Mouse (Mus musculus): ENCODE measurements around the gene Rps6. TPM values are rescaled to one million over a fixed set of nuclear protein-coding genes. Genes with fewer than 3 reads are reported as not detected.
A peak's percentile ranks its signal among the peaks of the same experiment; 100 is the strongest.

Gene Rps6
- polyA plus RNA-seq (2016; fragmentation: Nextera tagmentation; extraction: Ambion mirVana) = 718 and 830 TPM in 2 replicates

GRCm38 (mm10) chr4:86857113-86858069, at the start of gene Rps6:
TSS of gene Rps6 (minus strand) at chr4:86857412.
- Histone ChIP-seq H3K4me1 (peaks cover 9% of the 10 kb centered on the region), H3K27ac (peak within 1 kb of the TSS; percentile 100), H3K9me3 (replicated peaks) (no peaks in the 10 kb centered on the region), H3K27me3 (ENCODE audit: low read depth, poor library complexity, severe bottlenecking) (no peaks in the 10 kb centered on the region), H3K36me3 (peaks cover 37% of the 10 kb centered on the region), H3K4me3 (peak within 1 kb of the TSS; percentile 99)
- peak; percentile 94 for DNase-seq (ENCODE audit: low spot score)
- under 1% methylated on average over 68 of the region's 68 CpGs for WGBS

- Histone ChIP-seq H3K4me1 (no peaks in the 10 kb centered on the region), H3K27ac (no peak overlapping the region), H3K36me3 (no peaks in the 10 kb centered on the region), H3K27me3 (ENCODE audit: low read depth, poor library complexity, severe bottlenecking) (no peaks in the 10 kb centered on the region), H3K9me3 (replicated peaks) (no peaks in the 10 kb centered on the region), H3K4me3 (no peak overlapping the region)
- DNase-seq (ENCODE audit: low spot score) = no peak
- WGBS = 87% methylated on average over 1 of the region's 1 CpGs
Measured at GRCm38 (mm10) chr4:86905869-86906268, 48.7 kb upstream of the Rps6 start.

- DNase-seq (ENCODE audit: low spot score) = no peak
- WGBS = 40% methylated on average over 3 of the region's 3 CpGs
- H3K9me3 ChIP-seq (replicated peaks) = no peaks in the 10 kb centered on the region
Measured at GRCm38 (mm10) chr4:86904969-86905368, 47.8 kb upstream of the Rps6 start.

GRCm38 (mm10) chr4:86902351-86902750, 45.1 kb upstream of the Rps6 start:
- DNase-seq (ENCODE audit: low spot score) = no peak
- no peak overlapping the region for H3K4me3 ChIP-seq
- H3K27ac ChIP-seq = no peak overlapping the region
- WGBS = 78% methylated on average over 6 of the region's 6 CpGs
- no peaks in the 10 kb centered on the region for H3K36me3 ChIP-seq
- H3K9me3 ChIP-seq (replicated peaks) = no peaks in the 10 kb centered on the region
- H3K4me1 ChIP-seq = peaks cover 17% of the 10 kb centered on the region
- H3K27me3 ChIP-seq (ENCODE audit: low read depth, poor library complexity, severe bottlenecking) = no peaks in the 10 kb centered on the region

More at GRCm38 (mm10) chr4:86904969-86905368, 47.8 kb upstream of the Rps6 start:
- no peak overlapping the region for H3K4me3 ChIP-seq
- no peak overlapping the region for H3K27ac ChIP-seq
- H3K36me3 ChIP-seq = no peaks in the 10 kb centered on the region
- H3K4me1 ChIP-seq = peaks cover 4% of the 10 kb centered on the region; the same call in 1 of the 2 replicates
- no peaks in the 10 kb centered on the region for H3K27me3 ChIP-seq (ENCODE audit: low read depth, poor library complexity, severe bottlenecking)

- no peaks in the 10 kb centered on the region for H3K36me3 ChIP-seq
- H3K27ac ChIP-seq = peak overlapping the region; percentile 75
- no peaks in the 10 kb centered on the region for H3K9me3 ChIP-seq (replicated peaks)
- H3K27me3 ChIP-seq (ENCODE audit: low read depth, poor library complexity, severe bottlenecking) = no peaks in the 10 kb centered on the region
- peaks cover 17% of the 10 kb centered on the region for H3K4me1 ChIP-seq
- WGBS = 17% methylated on average over 14 of the region's 14 CpGs
- peak; percentile 54 for DNase-seq (ENCODE audit: low spot score)
- no peak overlapping the region for H3K4me3 ChIP-seq
Measured at GRCm38 (mm10) chr4:86898791-86899474, 41.7 kb upstream of the Rps6 start.

- 79% methylated on average over 7 of the region's 7 CpGs for WGBS
- no peak overlapping the region for H3K4me3 ChIP-seq
- no peaks in the 10 kb centered on the region for H3K9me3 ChIP-seq (replicated peaks)
- H3K27me3 ChIP-seq (ENCODE audit: low read depth, poor library complexity, severe bottlenecking) = no peaks in the 10 kb centered on the region
- DNase-seq (ENCODE audit: low spot score) = no peak
- no peaks in the 10 kb centered on the region for H3K36me3 ChIP-seq
- peaks cover 17% of the 10 kb centered on the region for H3K4me1 ChIP-seq
- H3K27ac ChIP-seq = no peak overlapping the region
Measured at GRCm38 (mm10) chr4:86897411-86897810, 40.2 kb upstream of the Rps6 start.

- no peak overlapping the region for H3K27ac ChIP-seq
- 76% methylated on average over 5 of the region's 5 CpGs for WGBS
- no peak for DNase-seq (ENCODE audit: low spot score)
Measured at GRCm38 (mm10) chr4:86887879-86888278, 30.7 kb upstream of the Rps6 start.

GRCm38 (mm10) chr4:86886160-86886878, 29.1 kb upstream of the Rps6 start:
- H3K27me3 ChIP-seq (ENCODE audit: low read depth, poor library complexity, severe bottlenecking) = no peaks in the 10 kb centered on the region
- no peak for DNase-seq (ENCODE audit: low spot score)
- peaks cover 9% of the 10 kb centered on the region; the same call in 1 of the 2 replicates for H3K4me1 ChIP-seq
- H3K36me3 ChIP-seq = no peaks in the 10 kb centered on the region
- H3K27ac ChIP-seq = peak overlapping the region; percentile 59
- 37% methylated on average over 18 of the region's 18 CpGs for WGBS
- peak overlapping the region; percentile 38 for H3K4me3 ChIP-seq
- no peaks in the 10 kb centered on the region for H3K9me3 ChIP-seq (replicated peaks)

More at GRCm38 (mm10) chr4:86887879-86888278, 30.7 kb upstream of the Rps6 start:
- H3K4me3 ChIP-seq = no peak overlapping the region
- no peaks in the 10 kb centered on the region for H3K9me3 ChIP-seq (replicated peaks)
- H3K4me1 ChIP-seq = peaks cover 9% of the 10 kb centered on the region; the same call in 1 of the 2 replicates
- H3K27me3 ChIP-seq (ENCODE audit: low read depth, poor library complexity, severe bottlenecking) = no peaks in the 10 kb centered on the region
- H3K36me3 ChIP-seq = no peaks in the 10 kb centered on the region

GRCm38 (mm10) chr4:86885790-86886159, 28.6 kb upstream of the Rps6 start:
- no peaks in the 10 kb centered on the region for H3K27me3 ChIP-seq (ENCODE audit: low read depth, poor library complexity, severe bottlenecking)
- peaks cover 9% of the 10 kb centered on the region; the same call in 1 of the 2 replicates for H3K4me1 ChIP-seq
- 53% methylated on average over 12 of the region's 12 CpGs for WGBS
- peak overlapping the region; percentile 59 for H3K27ac ChIP-seq
- DNase-seq (ENCODE audit: low spot score) = no peak
- no peaks in the 10 kb centered on the region for H3K9me3 ChIP-seq (replicated peaks)
- H3K36me3 ChIP-seq = no peaks in the 10 kb centered on the region
- peak overlapping the region; percentile 38 for H3K4me3 ChIP-seq

- no peak overlapping the region for H3K27ac ChIP-seq
- peak; percentile 61 for DNase-seq (ENCODE audit: low spot score)
Measured at GRCm38 (mm10) chr4:86884945-86885344, 27.7 kb upstream of the Rps6 start.

GRCm38 (mm10) chr4:86882413-86882812, 25.2 kb upstream of the Rps6 start:
- H3K4me3 ChIP-seq = no peak overlapping the region
- peaks cover 9% of the 10 kb centered on the region; the same call in 1 of the 2 replicates for H3K4me1 ChIP-seq
- H3K27ac ChIP-seq = no peak overlapping the region
- H3K9me3 ChIP-seq (replicated peaks) = no peaks in the 10 kb centered on the region
- no peak for DNase-seq (ENCODE audit: low spot score)
- 77% methylated on average over 2 of the region's 2 CpGs for WGBS
- H3K36me3 ChIP-seq = no peaks in the 10 kb centered on the region
- no peaks in the 10 kb centered on the region for H3K27me3 ChIP-seq (ENCODE audit: low read depth, poor library complexity, severe bottlenecking)

More at GRCm38 (mm10) chr4:86884945-86885344, 27.7 kb upstream of the Rps6 start:
- no peaks in the 10 kb centered on the region for H3K36me3 ChIP-seq
- no peaks in the 10 kb centered on the region for H3K27me3 ChIP-seq (ENCODE audit: low read depth, poor library complexity, severe bottlenecking)
- no peaks in the 10 kb centered on the region for H3K9me3 ChIP-seq (replicated peaks)
- H3K4me3 ChIP-seq = no peak overlapping the region
- peaks cover 9% of the 10 kb centered on the region; the same call in 1 of the 2 replicates for H3K4me1 ChIP-seq
- 48% methylated on average over 4 of the region's 4 CpGs for WGBS

- Histone ChIP-seq H3K9me3 (replicated peaks) (no peaks in the 10 kb centered on the region), H3K4me1 (peaks cover 7% of the 10 kb centered on the region; the same call in 1 of the 2 replicates), H3K4me3 (no peak overlapping the region), H3K27me3 (ENCODE audit: low read depth, poor library complexity, severe bottlenecking) (peaks cover 6% of the 10 kb centered on the region), H3K36me3 (no peaks in the 10 kb centered on the region), H3K27ac (no peak overlapping the region)
- no peak for DNase-seq (ENCODE audit: low spot score)
- 84% methylated on average over 4 of the region's 4 CpGs for WGBS
Measured at GRCm38 (mm10) chr4:86881178-86881577, 24.0 kb upstream of the Rps6 start.
